Mouse (Mus musculus): ENCODE data around the gene Glra1.

Gene Glra1

GRCm38 (mm10) chr11:55517666-55518065 lies 90.3 kb downstream of the Glra1 start:
- DNase-seq, result no peak

- DNase-seq, result peak; percentile 16
Observed at GRCm38 (mm10) chr11:55511374-55511773, 96.6 kb downstream of the Glra1 start.

GRCm38 (mm10) chr11:55505485-55505884 lies 102.5 kb downstream of the Glra1 start:
- no peak for DNase-seq

GRCm38 (mm10) chr11:55502886-55503285 lies 105.1 kb downstream of the Glra1 start:
- DNase-seq, result no peak

- no peak for DNase-seq
Observed at GRCm38 (mm10) chr11:55501955-55502531, 106.0 kb downstream of the Glra1 start.

- DNase-seq, result peak; percentile 38
Observed at GRCm38 (mm10) chr11:55497885-55498284, 110.1 kb downstream of the Glra1 start.

GRCm38 (mm10) chr11:55496158-55496557 lies 111.8 kb downstream of the Glra1 start:
- no peak for DNase-seq

GRCm38 (mm10) chr11:55485443-55485842 lies 122.6 kb downstream of the Glra1 start:
- DNase-seq, result no peak

GRCm38 (mm10) chr11:55473219-55473618 lies 134.8 kb downstream of the Glra1 start:
- DNase-seq, result no peak

GRCm38 (mm10) chr11:55471467-55471866 lies 136.5 kb downstream of the Glra1 start:
- DNase-seq, result no peak

GRCm38 (mm10) chr11:55470761-55471160 lies 137.2 kb downstream of the Glra1 start:
- no peak for DNase-seq

GRCm38 (mm10) chr11:55469923-55470691 lies 137.9 kb downstream of the Glra1 start:
- peak; percentile 65 for DNase-seq

- peak; percentile 99 for DNase-seq
Observed at GRCm38 (mm10) chr11:55469048-55469843, 138.8 kb downstream of the Glra1 start, which contains the start of gene G3bp1. Gene G3bp1, plus strand, starts transcription at chr11:55469685.

- peak; percentile 59 for DNase-seq
Observed at GRCm38 (mm10) chr11:55468611-55469047, 139.4 kb downstream of the Glra1 start.

- DNase-seq, result no peak
Observed at GRCm38 (mm10) chr11:55468012-55468411, 140.0 kb downstream of the Glra1 start.

- DNase-seq, result no peak
Observed at GRCm38 (mm10) chr11:55465177-55465576, 142.8 kb downstream of the Glra1 start.

- DNase-seq, result no peak
Observed at GRCm38 (mm10) chr11:55464707-55465106, 143.3 kb downstream of the Glra1 start.

Data from thymus, postnatal 14 days (tissue).